Mouse (Mus musculus) kidney, adult 9 months (tissue): ENCODE results near the gene Gskip.

Source experiments
- DNase-seq: peaks from one replicate; pipeline ENCODE4 v3.0.0; 2022

The Gskip gene

GRCm38 (mm10) chr12:105724616-105725015, 40.0 kb downstream of the Gskip start:
- no peak for DNase-seq

DNA sequence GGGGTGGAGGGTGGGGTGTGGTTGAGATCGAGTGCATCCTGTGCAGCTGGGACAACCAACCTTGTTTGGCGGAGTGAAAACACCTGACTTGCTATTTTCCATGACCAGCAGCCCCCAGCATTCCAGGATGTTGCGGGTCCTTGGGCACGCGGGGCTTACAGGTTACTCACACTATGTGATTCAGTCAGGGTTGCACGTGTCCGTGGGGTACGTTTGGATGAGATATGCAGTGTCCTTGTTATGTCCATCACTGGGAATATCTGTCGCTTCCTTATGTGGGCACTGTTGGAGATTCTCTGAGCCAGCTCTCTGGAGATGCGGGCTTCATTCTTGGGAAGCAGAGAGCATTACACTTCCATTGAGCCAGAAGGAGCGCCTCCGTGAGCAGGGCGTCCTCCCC, 41.1 kb downstream of the Gskip start:
- no peak for DNase-seq

DNA sequence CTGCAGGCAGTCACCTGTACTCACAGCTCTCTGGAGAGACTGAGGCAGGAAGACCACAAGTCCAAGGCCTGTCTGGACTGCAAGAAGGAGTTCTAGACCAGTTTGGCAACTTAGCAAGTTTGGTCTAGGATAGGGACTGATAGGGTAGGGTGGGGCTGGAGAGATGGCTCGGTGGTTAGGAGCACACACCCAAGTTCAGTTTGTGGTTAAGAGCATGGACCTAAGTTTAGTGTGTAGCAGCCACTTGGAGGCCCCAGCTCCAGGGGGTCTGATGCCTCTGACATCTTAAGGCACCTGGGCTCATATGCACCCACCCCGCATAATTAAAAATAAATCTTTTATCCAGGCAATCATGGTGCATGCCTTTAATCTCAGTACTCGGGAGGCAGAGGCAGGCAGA, 42.6 kb downstream of the Gskip start:
- DNase-seq = no peak

DNA sequence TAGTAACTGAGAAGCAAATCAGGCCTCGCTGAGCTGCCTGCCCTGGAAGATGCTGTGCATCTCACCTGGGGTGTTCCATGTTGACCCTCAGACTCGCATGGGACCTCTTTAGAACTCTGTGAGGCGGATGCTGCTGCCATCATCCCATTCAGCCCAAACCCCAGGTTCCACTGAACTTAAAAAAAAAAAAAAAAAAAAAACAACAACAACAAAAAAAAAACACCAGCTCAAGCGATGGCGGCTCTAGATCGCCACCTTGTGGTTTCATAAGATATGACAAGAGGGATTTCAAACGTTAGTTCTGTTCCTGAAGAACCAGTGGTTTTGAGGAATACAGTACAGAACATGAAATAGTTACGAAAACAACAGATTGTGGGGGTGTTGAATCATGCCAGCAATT, 43.3 kb downstream of the Gskip start:
- peak; percentile 45 for DNase-seq

DNA sequence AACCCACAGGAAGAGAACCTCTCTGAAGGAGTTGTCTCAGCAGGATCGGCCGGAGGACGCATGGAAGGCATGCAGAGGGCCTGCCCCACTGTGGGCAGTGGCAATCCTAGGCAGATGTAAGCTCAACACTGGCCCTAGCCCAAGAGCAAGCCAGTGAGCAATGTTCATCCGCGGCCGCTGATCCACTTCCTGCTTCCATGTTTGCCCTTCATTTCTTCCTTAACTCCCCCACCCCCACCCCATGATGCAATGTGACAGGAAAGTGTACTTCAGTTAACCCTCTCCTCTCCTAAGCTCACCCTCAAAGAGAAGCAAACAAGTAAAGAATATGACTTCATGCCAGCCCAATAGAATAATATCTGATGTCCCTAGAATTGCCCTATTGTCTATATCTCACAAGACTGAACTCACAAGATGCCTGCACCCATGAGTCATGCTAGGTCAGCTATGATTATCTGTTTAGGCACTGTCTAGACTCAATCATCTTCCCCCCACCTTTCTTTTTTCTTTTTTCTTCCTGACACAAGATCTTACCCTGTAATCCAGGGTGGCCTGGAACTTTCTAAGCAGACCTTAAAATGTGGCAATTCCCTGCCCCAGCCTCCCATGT, 46.3 kb downstream of the Gskip start:
- no peak for DNase-seq

GRCm38 (mm10) chr12:105733370-105734159, 48.9 kb downstream of the Gskip start:
- DNase-seq = no peak

DNA sequence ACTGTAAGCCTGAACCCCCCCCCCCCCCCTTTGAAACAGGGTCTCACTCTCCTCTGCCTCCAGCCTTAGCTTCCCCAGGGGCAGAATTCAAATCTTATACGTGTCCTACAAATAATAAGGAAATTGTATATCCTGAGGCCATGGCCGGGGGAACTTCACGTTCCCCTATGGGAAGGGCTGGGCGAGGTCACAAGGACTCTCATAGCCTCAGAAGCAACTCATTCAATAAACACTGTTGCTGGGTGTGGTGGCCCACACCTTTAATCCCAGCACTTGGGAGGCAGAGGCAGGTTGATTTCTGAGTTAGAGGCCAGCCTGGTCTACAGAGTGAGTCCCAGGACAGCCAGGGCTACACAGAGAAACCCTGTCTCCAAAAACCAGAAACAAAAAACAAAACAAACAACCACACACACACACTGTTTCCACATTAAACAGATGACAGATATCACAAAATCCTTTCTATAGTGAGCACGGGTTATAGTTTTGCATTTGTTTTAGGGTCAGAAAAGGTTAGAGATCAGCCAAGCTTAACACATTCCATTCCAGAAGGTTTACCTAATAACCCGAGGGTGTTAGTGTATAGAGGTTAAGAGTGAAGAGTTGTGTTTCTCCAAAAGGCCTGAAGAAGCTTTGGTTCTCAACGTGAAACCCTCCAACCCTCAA, 50.7 kb downstream of the Gskip start:
- no peak for DNase-seq

DNA sequence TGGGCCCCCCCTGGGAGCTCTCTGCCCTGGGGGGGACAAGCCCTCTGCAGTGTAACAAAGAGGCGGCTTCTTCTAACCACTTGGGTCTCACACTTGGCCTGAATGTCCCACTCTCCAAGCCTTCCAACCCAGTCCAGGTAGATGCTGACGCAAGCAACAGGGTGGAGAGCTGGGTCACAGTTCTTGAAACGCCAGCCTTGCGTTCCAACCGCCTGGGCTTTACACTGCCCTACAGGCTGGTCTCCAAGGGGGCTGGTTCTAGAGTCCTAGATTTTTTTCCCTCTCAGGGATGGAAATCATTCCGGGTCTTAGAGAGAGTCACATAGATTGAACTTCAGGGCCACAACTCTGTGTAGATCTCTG, 51.2 kb downstream of the Gskip start:
- DNase-seq = no peak

GRCm38 (mm10) chr12:105738316-105739096, 53.9 kb downstream of the Gskip start:
- no peak for DNase-seq

DNA sequence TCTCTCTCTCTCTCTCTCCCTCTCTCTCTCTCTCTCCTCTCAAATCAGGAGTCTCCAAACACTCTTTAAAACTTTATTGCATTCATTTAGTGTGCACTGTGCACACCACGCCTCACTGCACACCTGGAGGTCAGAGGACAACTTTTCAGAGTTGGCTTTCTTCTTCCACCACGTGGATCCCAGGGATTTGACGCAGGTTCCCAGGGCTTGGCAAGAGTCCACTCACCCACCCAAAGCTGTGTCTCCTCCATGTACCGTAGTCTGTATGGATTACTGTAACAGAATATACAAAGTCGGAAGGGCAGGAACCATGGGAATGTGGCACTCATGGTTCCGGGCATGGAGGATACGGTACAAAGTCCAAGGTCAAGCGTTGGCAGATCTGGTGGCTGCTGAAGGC, 55.0 kb downstream of the Gskip start:
- DNase-seq = peak; percentile 80

DNA sequence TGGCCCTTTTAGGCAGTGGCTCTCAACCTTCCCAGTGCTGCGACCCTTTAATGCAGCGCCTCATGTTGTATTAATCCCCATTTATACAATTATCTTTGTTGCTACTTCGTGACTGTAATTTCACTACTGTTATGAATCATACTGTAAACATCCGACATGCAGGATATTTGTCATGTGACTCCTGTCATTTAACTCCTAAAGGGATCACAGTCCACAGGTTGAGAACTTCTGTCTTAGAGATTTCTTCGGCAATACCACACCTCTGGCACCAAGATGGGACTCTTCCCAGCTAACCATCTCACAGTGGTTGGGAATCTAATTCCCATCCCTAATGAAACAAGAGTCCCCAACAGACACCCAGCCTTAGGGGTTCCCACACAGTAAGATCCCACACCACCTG, 63.5 kb downstream of the Gskip start:
- DNase-seq = no peak
